Mouse (Mus musculus) liver, embryonic 12.5 days (tissue): Measurements from ENCODE around the gene Nptx2. TPM values are rescaled to one million over a fixed set of nuclear protein-coding genes. Genes with fewer than 3 reads are reported as not detected.

Experiments used
- ATAC-seq: fragments of 200-750 bp; cut with Nextera tagmentation; 2 replicates; pipeline ENCODE4 v1.8.0; 2017; ENCODE audit warnings: moderate number of reproducible peaks, mild to moderate bottlenecking, moderate library complexity
- H3K27ac ChIP-seq: fragments of 300-500 bp; sonication (generic); 2 replicates; pipeline ENCODE4 v1.5.1; 2016; ENCODE audit warnings: mild to moderate bottlenecking
- H3K27me3 ChIP-seq: fragments of 300-500 bp; sonication (generic); replicated peaks from 2 replicates; pipeline ENCODE4 v1.6.1; 2016; ENCODE audit warnings: mild to moderate bottlenecking, moderate library complexity
- H3K36me3 ChIP-seq: fragments of 300-500 bp; sonication (generic); 2 replicates; pipeline ENCODE4 v1.6.1; 2016; ENCODE audit warnings: mild to moderate bottlenecking, moderate library complexity
- H3K4me1 ChIP-seq: fragments of 300-500 bp; sonication (generic); 2 replicates; pipeline ENCODE4 v1.6.1; 2016
- H3K4me2 ChIP-seq: fragments of 300-500 bp; sonication (generic); 2 replicates; pipeline ENCODE4 v1.6.1; 2016; ENCODE audit warnings: mild to moderate bottlenecking, moderate library complexity
- H3K4me3 ChIP-seq: fragments of 300-500 bp; sonication (generic); 2 replicates; pipeline ENCODE4 v1.5.1; 2016; ENCODE audit warnings: mild to moderate bottlenecking, moderate library complexity
- H3K9ac ChIP-seq: fragments of 300-500 bp; sonication (generic); 2 replicates; pipeline ENCODE4 v1.6.1; 2016; ENCODE audit warnings: mild to moderate bottlenecking, moderate library complexity
- H3K9me3 ChIP-seq: fragments of 300-500 bp; sonication (generic); replicated peaks from 2 replicates; pipeline ENCODE4 v1.6.1; 2016; ENCODE audit warnings: mild to moderate bottlenecking, moderate library complexity
- WGBS: fragments of 180-500 bp; shearing (Covaris S2); methylation state at CpG from one replicate; pipeline ENCODE4 v1.1.7; 2016; ENCODE audit not compliant: insufficient replicate concordance; 5-methylcytosine and 5-hydroxymethylcytosine counted together
- polyA plus RNA-seq: library from polyadenylated mRNA; unstranded; fragments of >200 nt; fragmentation: Nextera tagmentation; extraction: Ambion mirVana; gene quantifications from 2 replicates; pipeline ENCODE4 v1.2.1, GENCODE M21; 2016

Nptx2 gene
- polyA plus RNA-seq, 1 experiment from 2014 or later, result not detected

DNA sequence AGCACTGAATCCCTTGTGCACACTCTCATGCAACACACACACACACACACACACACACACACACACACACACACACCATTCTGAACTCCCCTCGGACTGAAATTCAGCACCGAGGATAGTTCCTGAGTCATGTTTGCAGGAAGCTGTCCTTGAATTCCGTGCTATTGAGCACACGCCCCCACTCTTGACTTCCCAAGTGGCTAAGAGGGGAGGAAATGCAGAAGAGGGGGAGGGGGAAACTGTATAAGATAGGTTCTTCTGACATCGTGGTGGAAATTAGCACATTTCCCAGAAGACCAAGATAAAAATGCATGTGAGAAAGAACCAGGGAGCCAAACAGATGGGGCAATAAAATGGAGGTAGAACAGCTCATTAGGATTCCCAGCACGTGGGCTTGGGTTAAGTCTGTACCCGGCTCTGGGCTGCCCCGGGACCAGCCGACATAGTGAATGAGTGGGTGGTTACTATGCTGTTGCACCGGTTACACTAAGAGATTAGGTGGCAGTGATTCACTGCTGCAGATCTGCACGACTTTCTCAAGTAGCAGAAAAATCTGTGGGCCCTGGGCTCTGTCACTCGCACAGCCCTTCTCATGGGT is 2.9 kb upstream of the Nptx2 start:
- ATAC-seq, result no peak
- no peak overlapping the region for H3K27ac ChIP-seq
- H3K4me1 ChIP-seq, result 0 out of 2 replicates have a peak, but pooled peaks cover 3% of the 10 kb centered on the region
- H3K27me3 ChIP-seq, result peaks cover 43% of the 10 kb centered on the region
- H3K4me2 ChIP-seq, result no peak overlapping the region
- H3K4me3 ChIP-seq, result no peak overlapping the region
- no peaks in the 10 kb centered on the region for H3K36me3 ChIP-seq
- no peaks in the 10 kb centered on the region for H3K9me3 ChIP-seq
- WGBS, result 14% methylated on average over 12 of the region's 12 CpGs
- no peak overlapping the region for H3K9ac ChIP-seq

DNA sequence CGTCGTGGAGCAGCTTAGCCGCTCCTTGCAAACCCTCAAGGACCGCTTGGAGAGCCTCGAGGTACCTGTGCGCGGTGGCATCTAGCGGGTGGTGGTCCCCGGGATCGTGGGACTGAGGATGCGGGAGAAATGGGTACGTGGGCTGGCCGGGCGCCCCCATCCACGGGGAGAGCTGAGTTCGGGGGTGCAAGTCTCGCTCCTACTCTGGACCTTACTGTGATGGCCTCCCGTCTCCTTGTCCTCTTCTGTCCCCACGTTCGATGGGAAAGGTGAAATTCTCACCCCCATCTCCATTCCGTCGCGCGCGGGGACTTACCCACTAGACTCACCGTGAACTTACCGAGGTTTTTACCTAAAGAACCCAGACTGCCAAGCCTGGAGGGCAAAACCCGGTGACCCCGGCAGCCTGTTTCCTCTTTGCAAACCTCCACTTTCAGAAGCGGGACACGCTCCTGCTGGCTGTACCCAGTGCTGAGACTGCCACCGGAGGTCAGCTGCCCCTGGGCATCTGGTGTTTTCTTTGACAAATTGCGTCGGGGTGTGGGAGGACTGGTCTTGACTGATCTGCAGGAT is 807 bp downstream of the Nptx2 start:
- Histone ChIP-seq H3K9me3 (no peaks in the 10 kb centered on the region), H3K4me1 (0 out of 2 replicates have a peak, but pooled peaks cover 3% of the 10 kb centered on the region), H3K4me3 (no peak overlapping the region), H3K9ac (no peak overlapping the region), H3K27me3 (peaks cover 72% of the 10 kb centered on the region), H3K27ac (no peak overlapping the region), H3K36me3 (no peaks in the 10 kb centered on the region), H3K4me2 (peak overlapping the region; percentile 51; the same call in 1 of the 2 replicates)
- 6% methylated on average over 34 of the region's 34 CpGs for WGBS
- no peak for ATAC-seq

DNA sequence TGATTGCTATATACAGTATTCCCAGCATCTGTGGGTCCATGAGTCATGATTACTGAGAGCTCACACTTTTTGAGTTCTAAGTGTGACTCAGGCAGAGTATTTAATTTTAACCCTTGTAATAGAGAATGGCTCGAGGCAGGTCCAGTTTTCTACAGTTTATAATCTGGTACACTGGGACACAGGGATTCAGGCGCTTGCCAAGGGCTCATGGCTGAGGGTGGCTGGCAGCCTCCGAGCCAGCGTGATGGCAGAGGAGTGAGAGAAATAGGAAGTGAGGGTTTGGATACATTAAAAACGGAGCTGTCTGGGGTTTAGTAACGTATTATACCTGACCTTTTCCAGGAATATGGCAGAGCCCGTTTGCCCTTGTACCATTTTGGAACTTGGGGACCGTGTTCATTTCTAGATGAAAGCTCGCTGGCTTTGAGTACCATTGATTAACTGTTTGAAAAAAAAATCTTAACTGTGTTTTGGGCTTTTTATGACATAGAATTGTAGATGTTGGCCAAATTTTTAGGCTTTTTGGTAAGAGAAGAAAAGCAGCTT is 1.7 kb downstream of the Nptx2 start:
- Histone ChIP-seq H3K27me3 (peaks cover 72% of the 10 kb centered on the region), H3K4me3 (no peak overlapping the region), H3K9ac (no peak overlapping the region), H3K4me2 (no peak overlapping the region), H3K27ac (no peak overlapping the region), H3K4me1 (0 out of 2 replicates have a peak, but pooled peaks cover 3% of the 10 kb centered on the region), H3K36me3 (no peaks in the 10 kb centered on the region), H3K9me3 (no peaks in the 10 kb centered on the region)
- WGBS, result 19% methylated on average over 9 of the region's 9 CpGs
- no peak for ATAC-seq

DNA sequence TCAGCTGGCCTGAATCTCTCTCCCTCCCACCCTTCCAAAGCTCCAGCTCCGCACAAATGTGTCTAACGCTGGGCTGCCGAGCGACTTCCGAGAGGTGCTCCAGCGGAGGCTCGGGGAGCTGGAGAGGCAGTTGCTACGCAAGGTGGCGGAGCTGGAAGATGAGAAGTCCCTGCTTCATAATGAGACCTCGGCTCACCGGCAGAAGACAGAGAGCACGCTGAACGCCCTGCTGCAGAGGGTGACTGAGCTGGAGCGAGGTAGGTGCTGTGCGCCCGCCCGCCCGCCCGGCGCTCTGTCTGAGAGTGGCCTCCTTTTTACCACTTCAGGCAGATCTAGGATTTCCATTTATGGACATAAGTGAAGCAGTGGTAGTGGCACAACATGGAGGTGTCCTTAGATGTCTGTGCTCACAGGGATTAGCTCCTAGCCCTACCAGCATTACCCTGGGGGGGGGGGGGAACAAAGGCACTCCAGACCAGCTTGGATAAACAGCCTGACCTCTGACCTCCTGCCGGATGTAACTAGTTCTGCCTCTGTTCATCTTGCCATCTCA is 2.5 kb downstream of the Nptx2 start:
- WGBS, result 26% methylated on average over 21 of the region's 21 CpGs
- no peak overlapping the region for H3K4me3 ChIP-seq

DNA sequence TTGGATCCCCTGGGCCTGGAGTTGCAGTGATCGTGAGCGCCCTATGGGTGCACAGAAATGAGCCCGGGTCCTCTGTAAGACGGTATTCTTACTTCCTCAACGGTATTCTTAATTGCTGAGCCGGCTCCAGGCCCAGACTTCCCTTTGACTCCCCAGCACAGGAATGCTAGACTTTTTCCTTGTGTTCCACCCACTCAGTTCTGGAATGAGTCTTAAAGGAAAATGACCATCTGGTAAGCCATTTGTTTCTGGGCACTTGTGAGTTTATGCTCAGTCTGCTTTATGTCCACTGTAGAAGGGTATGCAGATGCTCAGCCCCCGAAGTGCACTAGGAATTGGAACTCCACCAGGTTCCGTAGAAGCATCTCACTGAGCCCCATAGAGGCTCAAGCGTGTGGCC is 4.3 kb downstream of the Nptx2 start:
- no peak overlapping the region for H3K4me2 ChIP-seq
- no peak overlapping the region for H3K9ac ChIP-seq
- H3K27me3 ChIP-seq, result peaks cover 57% of the 10 kb centered on the region
- no peaks in the 10 kb centered on the region for H3K36me3 ChIP-seq
- WGBS, result 71% methylated on average over 9 of the region's 9 CpGs
- 0 out of 2 replicates have a peak, but pooled peaks cover 3% of the 10 kb centered on the region for H3K4me1 ChIP-seq
- H3K9me3 ChIP-seq, result no peaks in the 10 kb centered on the region
- no peak overlapping the region for H3K27ac ChIP-seq
- no peak for ATAC-seq
- H3K4me3 ChIP-seq, result no peak overlapping the region

More for the DNA sequence above, 2.5 kb downstream of the Nptx2 start:
- Histone ChIP-seq H3K4me2 (peak overlapping the region; percentile 20; the same call in 1 of the 2 replicates), H3K27ac (no peak overlapping the region), H3K27me3 (peaks cover 69% of the 10 kb centered on the region), H3K9me3 (no peaks in the 10 kb centered on the region), H3K9ac (no peak overlapping the region), H3K36me3 (no peaks in the 10 kb centered on the region), H3K4me1 (0 out of 2 replicates have a peak, but pooled peaks cover 3% of the 10 kb centered on the region)
- no peak for ATAC-seq

DNA sequence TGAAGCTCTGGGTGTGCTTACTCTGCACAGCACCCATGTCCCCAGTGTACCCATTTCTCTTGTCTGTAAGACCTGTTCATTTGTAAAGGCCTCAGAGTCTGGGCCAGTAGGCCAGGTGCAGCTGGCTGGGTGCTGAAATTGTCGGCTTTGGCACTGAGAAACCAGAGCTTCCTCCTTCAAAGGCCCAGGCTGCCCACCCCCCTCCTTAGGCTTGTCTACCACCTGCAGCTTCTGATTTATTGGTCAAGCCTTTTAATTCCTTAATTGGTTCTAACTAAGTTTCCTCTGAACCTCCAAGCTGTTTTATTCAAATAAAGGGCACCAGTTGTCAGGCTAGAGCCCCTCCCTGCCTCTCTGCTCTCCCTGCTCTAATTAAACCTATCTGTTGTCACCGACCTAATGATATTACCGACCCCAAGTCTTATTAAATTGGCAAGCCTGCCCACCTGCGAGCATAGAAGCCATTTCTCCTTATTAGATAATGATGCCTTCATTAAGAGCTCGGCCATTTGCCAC is 5.0 kb downstream of the Nptx2 start:
- H3K27me3 ChIP-seq, result peaks cover 50% of the 10 kb centered on the region
- 48% methylated on average over 5 of the region's 5 CpGs for WGBS
- no peaks in the 10 kb centered on the region for H3K36me3 ChIP-seq
- H3K4me3 ChIP-seq, result no peak overlapping the region
- no peak overlapping the region for H3K9ac ChIP-seq
- no peak overlapping the region for H3K27ac ChIP-seq
- no peak overlapping the region for H3K4me2 ChIP-seq
- H3K9me3 ChIP-seq, result no peaks in the 10 kb centered on the region
- H3K4me1 ChIP-seq, result 0 out of 2 replicates have a peak, but pooled peaks cover under 1% of the 10 kb centered on the region
- ATAC-seq, result no peak

DNA sequence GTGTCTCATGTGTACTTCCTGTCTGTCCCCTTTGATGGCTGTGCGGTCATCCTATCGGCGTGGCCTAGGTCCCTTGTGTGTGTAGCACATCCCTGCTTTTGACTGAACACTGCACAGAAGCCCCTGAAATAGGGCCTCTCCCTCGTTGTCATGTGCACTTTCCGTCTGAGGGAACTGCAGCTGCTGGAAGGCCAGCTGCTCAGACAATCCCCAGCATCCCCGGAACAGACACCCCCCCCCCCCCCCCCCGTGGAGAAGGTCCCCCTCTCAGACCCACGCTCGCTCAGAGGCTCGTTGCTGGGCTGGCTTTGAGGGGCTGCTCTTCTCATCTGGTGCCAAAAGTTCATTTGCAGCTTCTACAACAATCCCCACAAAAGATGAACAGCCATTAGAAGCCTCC is 11.0 kb downstream of the Nptx2 start:
- Histone ChIP-seq H3K4me3 (no peak overlapping the region), H3K4me2 (no peak overlapping the region), H3K4me1 (no peaks in the 10 kb centered on the region), H3K9ac (no peak overlapping the region), H3K27me3 (no peaks in the 10 kb centered on the region), H3K36me3 (no peaks in the 10 kb centered on the region), H3K9me3 (no peaks in the 10 kb centered on the region), H3K27ac (no peak overlapping the region)
- 44% methylated on average over 9 of the region's 10 CpGs for WGBS
- ATAC-seq, result no peak

DNA sequence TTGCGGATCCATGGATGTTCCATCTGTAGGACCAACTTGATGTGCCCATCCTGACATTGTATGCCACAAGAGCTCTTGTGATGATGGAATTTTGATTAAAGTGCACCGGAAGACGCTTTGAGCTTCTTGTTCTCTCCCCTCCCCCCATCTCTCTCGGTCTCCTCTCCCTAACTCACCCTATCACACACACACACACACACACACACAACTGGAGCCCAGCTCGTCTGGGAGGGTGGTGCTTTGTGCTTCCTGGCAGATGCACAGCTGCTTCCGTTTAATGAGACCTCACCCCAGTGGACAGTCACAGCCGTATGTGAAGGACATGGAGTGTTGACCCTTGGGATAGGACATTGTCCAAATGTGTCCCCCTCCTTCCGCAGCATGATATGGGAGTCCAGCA is 11.7 kb downstream of the Nptx2 start:
- H3K4me3 ChIP-seq, result no peak overlapping the region
- no peaks in the 10 kb centered on the region for H3K27me3 ChIP-seq
- H3K9ac ChIP-seq, result no peak overlapping the region
- ATAC-seq, result no peak
- no peaks in the 10 kb centered on the region for H3K9me3 ChIP-seq
- H3K27ac ChIP-seq, result no peak overlapping the region
- no peaks in the 10 kb centered on the region for H3K4me1 ChIP-seq
- no peak overlapping the region for H3K4me2 ChIP-seq
- H3K36me3 ChIP-seq, result no peaks in the 10 kb centered on the region
- WGBS, result 56% methylated on average over 8 of the region's 8 CpGs

DNA sequence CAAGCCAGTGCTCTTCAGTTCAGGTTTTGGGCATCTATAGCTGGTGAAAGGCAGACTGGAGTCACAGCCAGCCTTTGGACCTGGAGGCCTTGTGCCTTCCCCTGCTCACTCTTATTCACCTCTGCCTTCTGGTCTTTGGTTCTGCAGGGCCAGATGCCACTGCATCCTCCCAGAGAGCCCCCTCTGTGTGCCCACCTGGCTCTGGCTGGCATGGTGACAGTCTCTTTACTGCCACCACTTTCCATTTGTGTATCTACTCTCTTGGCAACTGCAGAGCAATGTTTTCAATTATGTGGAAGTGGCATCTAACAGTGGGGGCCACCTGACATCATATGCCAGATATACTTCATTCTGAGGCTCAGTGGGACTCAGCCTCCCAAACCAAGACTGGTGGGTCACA is 12.8 kb downstream of the Nptx2 start:
- Histone ChIP-seq H3K27me3 (no peaks in the 10 kb centered on the region), H3K27ac (no peak overlapping the region), H3K9ac (no peak overlapping the region), H3K36me3 (no peaks in the 10 kb centered on the region), H3K4me3 (no peak overlapping the region), H3K4me1 (no peaks in the 10 kb centered on the region), H3K9me3 (no peaks in the 10 kb centered on the region), H3K4me2 (no peak overlapping the region)
- no peak for ATAC-seq

DNA sequence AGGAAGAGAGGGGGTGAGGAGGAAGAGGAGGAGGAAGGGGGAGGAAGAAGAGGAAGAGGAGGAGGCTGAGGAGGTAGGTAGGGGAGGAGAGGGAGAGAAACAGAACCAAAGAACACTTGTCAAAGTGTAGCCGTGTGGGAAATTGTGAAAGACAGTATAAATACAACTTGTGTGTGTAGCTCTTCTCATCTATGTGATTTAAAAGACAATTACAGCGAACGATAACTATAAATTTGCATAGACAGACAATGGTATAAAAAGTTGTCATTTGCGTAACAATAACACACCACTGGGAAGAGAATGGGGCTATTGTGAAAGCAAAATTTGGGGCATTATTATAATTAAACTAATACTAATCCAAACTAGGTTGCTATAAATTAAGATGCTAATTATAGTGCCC is 20.0 kb downstream of the Nptx2 start:
- WGBS, result 70% methylated on average over 4 of the region's 4 CpGs
- H3K4me2 ChIP-seq, result no peak overlapping the region
- no peaks in the 10 kb centered on the region for H3K4me1 ChIP-seq
- H3K9ac ChIP-seq, result no peak overlapping the region
- H3K9me3 ChIP-seq, result no peaks in the 10 kb centered on the region
- H3K27ac ChIP-seq, result no peak overlapping the region
- ATAC-seq, result no peak
- H3K27me3 ChIP-seq, result no peaks in the 10 kb centered on the region
- no peaks in the 10 kb centered on the region for H3K36me3 ChIP-seq
- no peak overlapping the region for H3K4me3 ChIP-seq

DNA sequence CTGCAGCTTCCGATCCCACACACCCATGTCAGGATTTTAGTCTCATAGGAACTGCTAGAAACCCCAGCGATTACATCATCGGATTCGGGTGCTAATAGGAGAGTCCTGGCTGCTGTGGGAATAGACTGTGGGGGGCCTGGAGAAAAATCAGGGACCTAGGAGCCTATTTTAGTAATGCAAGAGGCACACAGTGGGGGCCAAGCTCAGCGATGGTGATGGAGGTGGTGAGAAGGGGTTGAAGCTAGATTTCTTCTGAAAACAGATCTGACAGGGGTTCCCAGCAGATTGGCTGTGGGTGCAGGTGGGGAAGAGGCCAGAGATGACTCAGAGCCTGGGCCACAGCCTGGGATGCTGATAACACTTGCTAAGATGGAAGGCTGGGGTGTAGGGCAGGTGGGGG is 39.4 kb downstream of the Nptx2 start:
- Histone ChIP-seq H3K9me3 (peaks cover 59% of the 10 kb centered on the region), H3K4me3 (no peak overlapping the region), H3K27me3 (no peaks in the 10 kb centered on the region), H3K4me2 (no peak overlapping the region), H3K9ac (no peak overlapping the region), H3K36me3 (no peaks in the 10 kb centered on the region), H3K4me1 (no peaks in the 10 kb centered on the region), H3K27ac (no peak overlapping the region)
- no peak for ATAC-seq
- 72% methylated on average over 5 of the region's 5 CpGs for WGBS

DNA sequence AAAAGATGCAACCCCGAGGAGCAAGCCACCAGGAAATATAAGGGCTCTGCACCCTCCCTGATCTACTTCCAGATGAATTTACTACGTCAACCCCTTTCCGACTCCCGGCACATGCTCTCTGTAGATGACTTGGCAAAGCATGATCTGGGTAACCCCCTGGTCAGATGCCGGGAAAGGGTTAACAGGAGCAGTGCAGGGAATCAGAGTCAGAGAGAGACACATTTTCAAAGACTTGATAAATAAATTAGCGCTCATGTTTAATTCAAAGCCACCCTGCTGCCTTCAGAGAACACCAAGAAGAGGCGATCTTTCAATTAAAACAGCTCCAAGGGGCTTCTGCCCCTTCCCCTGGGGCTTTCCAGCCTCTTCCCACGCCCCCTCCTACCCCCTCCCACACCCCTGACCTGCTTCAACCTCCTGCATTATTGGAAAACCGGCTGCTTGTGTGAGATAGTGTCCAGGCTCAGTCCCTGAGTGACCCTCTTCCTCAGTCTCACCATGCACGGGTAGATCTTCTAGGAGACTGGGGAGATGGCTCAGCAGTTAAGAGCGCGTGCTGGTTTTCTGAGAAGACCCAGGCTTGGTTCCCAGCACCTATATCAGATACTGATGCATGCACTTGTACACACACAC is 45.7 kb downstream of the Nptx2 start:
- no peak for ATAC-seq
- Histone ChIP-seq H3K4me3 (no peak overlapping the region), H3K9me3 (peaks cover 50% of the 10 kb centered on the region), H3K4me1 (no peaks in the 10 kb centered on the region), H3K9ac (no peak overlapping the region), H3K4me2 (no peak overlapping the region), H3K36me3 (no peaks in the 10 kb centered on the region), H3K27me3 (no peaks in the 10 kb centered on the region), H3K27ac (no peak overlapping the region)
- 34% methylated on average over 12 of the region's 12 CpGs for WGBS
